Mouse (Mus musculus): ENCODE measurements around the gene Rps6kl1. TPM values are rescaled to one million over a fixed set of nuclear protein-coding genes. Genes with fewer than 3 reads are reported as not detected.

Rps6kl1 gene
- polyA plus RNA-seq, 1 experiment from 2014 or later, result 1.5 TPM

DNA sequence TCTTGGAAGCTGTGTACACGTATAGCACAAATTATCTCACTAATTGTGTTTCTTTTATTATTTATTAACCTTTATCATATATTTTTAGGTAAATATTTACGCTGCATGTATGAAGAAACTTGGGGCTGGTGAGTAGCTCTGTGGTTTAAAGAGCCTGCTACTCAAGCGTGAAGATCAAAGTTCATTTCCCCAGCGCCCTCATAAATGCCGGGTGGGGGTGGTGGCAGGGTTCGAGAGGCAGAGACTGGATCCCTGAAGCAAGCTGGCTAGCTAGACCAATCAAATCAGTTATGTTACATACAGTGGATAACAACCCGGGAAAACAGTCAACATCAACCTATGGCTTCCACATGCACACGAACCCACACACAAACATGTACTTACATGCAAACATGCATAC is 48.0 kb downstream of the Rps6kl1 start:
- H3K4me2 ChIP-seq (ENCODE audit: low read depth, low read length), result no peak overlapping the region
- no peak for ATAC-seq (ENCODE audit: low read depth)

DNA sequence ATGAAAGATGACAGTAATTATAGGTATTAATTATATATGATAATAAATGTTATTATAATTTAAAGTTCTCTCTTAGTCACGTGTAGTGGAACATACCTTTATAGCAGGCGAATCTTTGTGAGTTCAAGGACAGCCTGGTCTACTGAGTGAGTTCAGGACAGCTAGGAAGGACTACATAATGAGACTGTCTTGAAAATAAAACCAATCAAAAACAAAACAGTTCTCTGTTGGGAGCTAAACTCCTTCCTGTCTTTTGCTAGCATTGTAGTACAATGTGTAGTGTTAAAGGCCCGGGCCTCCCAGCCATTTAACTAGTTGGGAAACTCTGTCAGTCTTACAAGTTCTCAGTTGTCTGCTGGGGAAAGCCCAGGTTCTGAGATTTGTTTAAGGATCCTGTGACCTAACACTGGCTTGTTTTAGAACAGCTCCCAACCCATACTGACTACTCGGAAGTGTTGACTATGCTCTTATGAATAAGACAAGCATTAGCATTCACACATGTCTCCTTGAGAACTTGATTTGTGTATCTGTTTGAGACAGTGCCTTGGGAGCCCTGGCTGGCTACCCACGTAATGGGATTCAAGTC is 49.5 kb downstream of the Rps6kl1 start:
- no peak overlapping the region for H3K27ac ChIP-seq (replicated peaks; ENCODE audit: low read depth, low read length)
- H3K4me1 ChIP-seq (ENCODE audit: control insufficient read depth, insufficient read depth, low read length), result peaks cover 3% of the 10 kb centered on the region; the same call in 1 of the 2 replicates
- 81% methylated on average over 5 of the region's 5 CpGs for WGBS
- DNase-seq (ENCODE audit: low spot score), result no peak
- no peak overlapping the region for H3K4me2 ChIP-seq (ENCODE audit: low read depth, low read length)
- no peak for ATAC-seq (ENCODE audit: low read depth)
- no peak overlapping the region for H3K4me3 ChIP-seq (ENCODE audit: low read depth, low read length)
- no peaks in the 10 kb centered on the region for H3K36me3 ChIP-seq (ENCODE audit: control insufficient read depth, insufficient read depth, low read length)
- no peaks in the 10 kb centered on the region for H3K9me3 ChIP-seq (ENCODE audit: control insufficient read depth, low read length)
- H3K9ac ChIP-seq (ENCODE audit: low read depth, low read length), result no peak overlapping the region
- no peaks in the 10 kb centered on the region for H3K27me3 ChIP-seq (replicated peaks; ENCODE audit: control insufficient read depth, insufficient read depth, low read length)

More for the DNA sequence above, 48.0 kb downstream of the Rps6kl1 start:
- Histone ChIP-seq H3K36me3 (ENCODE audit: control insufficient read depth, insufficient read depth, low read length) (no peaks in the 10 kb centered on the region), H3K4me3 (ENCODE audit: low read depth, low read length) (no peak overlapping the region), H3K9me3 (ENCODE audit: control insufficient read depth, low read length) (no peaks in the 10 kb centered on the region), H3K27ac (replicated peaks; ENCODE audit: low read depth, low read length) (no peak overlapping the region), H3K9ac (ENCODE audit: low read depth, low read length) (no peak overlapping the region), H3K27me3 (replicated peaks; ENCODE audit: control insufficient read depth, insufficient read depth, low read length) (no peaks in the 10 kb centered on the region), H3K4me1 (ENCODE audit: control insufficient read depth, insufficient read depth, low read length) (peaks cover 3% of the 10 kb centered on the region; the same call in 1 of the 2 replicates)
- DNase-seq (ENCODE audit: low spot score), result no peak
- WGBS, result 82% methylated on average over 8 of the region's 8 CpGs

DNA sequence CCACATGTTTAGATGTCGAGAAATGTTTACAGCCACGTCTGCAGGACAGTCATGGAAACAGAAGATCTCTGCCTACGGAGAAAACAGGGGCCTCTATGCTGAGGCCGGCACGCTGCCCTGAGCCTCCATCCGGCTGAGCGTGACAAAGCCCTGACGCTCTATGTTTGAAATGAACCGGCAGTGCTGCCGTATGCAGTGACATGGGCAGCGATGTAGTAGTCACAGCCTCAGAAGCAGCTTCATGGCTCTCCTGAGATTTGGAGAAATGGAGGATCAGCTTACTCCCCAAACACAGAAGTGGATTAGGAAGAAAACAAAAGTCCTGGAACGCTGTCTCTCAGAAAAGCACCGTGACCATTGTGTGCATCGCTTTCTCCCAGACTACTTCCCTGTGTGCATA is 50.1 kb downstream of the Rps6kl1 start:
- 36% methylated on average over 14 of the region's 14 CpGs for WGBS
- Histone ChIP-seq H3K27ac (replicated peaks; ENCODE audit: low read depth, low read length) (no peak overlapping the region), H3K4me2 (ENCODE audit: low read depth, low read length) (no peak overlapping the region), H3K9me3 (ENCODE audit: control insufficient read depth, low read length) (no peaks in the 10 kb centered on the region), H3K4me1 (ENCODE audit: control insufficient read depth, insufficient read depth, low read length) (no peaks in the 10 kb centered on the region; the same call in 1 of the 2 replicates), H3K4me3 (ENCODE audit: low read depth, low read length) (no peak overlapping the region), H3K36me3 (ENCODE audit: control insufficient read depth, insufficient read depth, low read length) (no peaks in the 10 kb centered on the region), H3K27me3 (replicated peaks; ENCODE audit: control insufficient read depth, insufficient read depth, low read length) (no peaks in the 10 kb centered on the region), H3K9ac (ENCODE audit: low read depth, low read length) (0 out of 2 replicates have a peak overlapping the region, but pooled peaks have one; percentile 22)
- peak; percentile 60; the same call in 1 of the 2 replicates for ATAC-seq (ENCODE audit: low read depth)
- peak; percentile 53 for DNase-seq (ENCODE audit: low spot score)

DNA sequence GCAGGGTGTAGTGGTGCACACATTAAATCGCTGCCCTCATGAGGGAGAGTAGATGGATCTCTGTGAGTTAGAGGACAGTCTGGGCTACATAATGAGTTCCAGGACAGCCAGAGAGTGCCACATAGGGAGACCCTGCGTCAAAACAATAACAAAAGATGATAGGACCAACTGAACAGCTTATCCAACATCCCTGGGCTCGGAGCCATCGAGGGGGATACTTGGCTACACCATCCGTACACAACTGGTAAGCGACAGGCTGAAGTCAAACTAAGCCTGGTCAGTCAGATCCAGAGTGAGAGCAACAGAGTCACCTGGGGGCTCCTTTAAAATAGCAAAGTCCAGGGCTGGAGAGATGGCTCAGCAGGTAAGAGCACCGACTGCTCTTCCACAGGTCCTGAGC is 55.2 kb downstream of the Rps6kl1 start:
- 77% methylated on average over 7 of the region's 7 CpGs for WGBS
- H3K4me1 ChIP-seq (ENCODE audit: control insufficient read depth, insufficient read depth, low read length), result peaks cover 15% of the 10 kb centered on the region
- H3K4me2 ChIP-seq (ENCODE audit: low read depth, low read length), result no peak overlapping the region
- no peak for DNase-seq (ENCODE audit: low spot score)
- H3K4me3 ChIP-seq (ENCODE audit: low read depth, low read length), result no peak overlapping the region
- no peak overlapping the region for H3K9ac ChIP-seq (ENCODE audit: low read depth, low read length)
- no peaks in the 10 kb centered on the region for H3K27me3 ChIP-seq (replicated peaks; ENCODE audit: control insufficient read depth, insufficient read depth, low read length)
- H3K27ac ChIP-seq (replicated peaks; ENCODE audit: low read depth, low read length), result no peak overlapping the region
- no peaks in the 10 kb centered on the region for H3K9me3 ChIP-seq (ENCODE audit: control insufficient read depth, low read length)
- no peak for ATAC-seq (ENCODE audit: low read depth)
- H3K36me3 ChIP-seq (ENCODE audit: control insufficient read depth, insufficient read depth, low read length), result no peaks in the 10 kb centered on the region

DNA sequence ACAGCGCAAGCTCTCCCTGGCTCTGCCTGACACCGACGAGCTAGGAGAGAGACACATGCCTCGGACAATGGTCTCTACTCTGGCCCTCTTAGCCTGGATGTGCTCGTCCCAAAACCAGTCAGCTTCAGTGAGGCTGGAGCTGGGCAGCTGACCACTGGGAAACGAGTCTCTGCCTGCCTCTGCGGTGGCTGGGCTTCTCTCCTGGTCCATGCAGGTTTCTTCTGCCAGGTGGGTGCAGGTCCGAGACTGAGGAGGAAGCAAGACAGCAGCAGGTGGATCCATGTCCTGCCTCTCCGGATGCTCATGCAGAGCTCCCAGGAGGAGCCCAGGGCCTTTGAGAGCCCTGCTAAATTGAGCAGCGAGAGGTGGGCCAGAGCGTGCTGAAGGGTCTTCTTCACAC is 55.9 kb downstream of the Rps6kl1 start:
- no peaks in the 10 kb centered on the region; the same call in 1 of the 2 replicates for H3K36me3 ChIP-seq (ENCODE audit: control insufficient read depth, insufficient read depth, low read length)
- ATAC-seq (ENCODE audit: low read depth) (no peak), DNase-seq (ENCODE audit: low spot score) (no peak)
- H3K9me3 ChIP-seq (ENCODE audit: control insufficient read depth, low read length), result no peaks in the 10 kb centered on the region
- H3K27me3 ChIP-seq (replicated peaks; ENCODE audit: control insufficient read depth, insufficient read depth, low read length), result no peaks in the 10 kb centered on the region
- no peak overlapping the region for H3K4me2 ChIP-seq (ENCODE audit: low read depth, low read length)
- whole genome bisulfite sequencing, result 87% methylated on average over 11 of the region's 11 CpGs
- no peak overlapping the region for H3K9ac ChIP-seq (ENCODE audit: low read depth, low read length)
- peaks cover 15% of the 10 kb centered on the region for H3K4me1 ChIP-seq (ENCODE audit: control insufficient read depth, insufficient read depth, low read length)
- H3K27ac ChIP-seq (replicated peaks; ENCODE audit: low read depth, low read length), result 0 out of 2 replicates have a peak overlapping the region, but pooled peaks have one; percentile 10
- no peak overlapping the region for H3K4me3 ChIP-seq (ENCODE audit: low read depth, low read length)

DNA sequence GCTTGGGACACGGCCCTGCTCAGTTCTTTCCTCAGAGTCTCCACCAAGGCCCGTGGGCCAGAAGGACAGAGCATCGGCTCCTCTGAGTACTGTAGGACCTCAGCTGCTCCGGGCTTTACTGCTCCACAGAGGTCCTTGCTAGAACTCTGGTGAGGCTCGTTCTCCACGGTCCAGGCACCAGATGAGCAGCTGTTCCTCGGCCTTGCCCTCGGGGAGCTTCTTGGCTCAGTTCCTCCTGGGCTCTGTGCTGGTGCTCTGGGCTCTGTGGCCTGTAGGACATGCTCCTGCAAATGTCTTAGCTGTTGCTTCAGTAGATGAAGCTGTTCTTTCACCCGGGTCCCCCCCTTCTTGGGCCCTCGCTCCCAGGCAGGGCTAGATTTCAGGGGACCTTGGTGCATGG is 56.4 kb downstream of the Rps6kl1 start:
- Histone ChIP-seq H3K4me3 (ENCODE audit: low read depth, low read length) (no peak overlapping the region), H3K4me1 (ENCODE audit: control insufficient read depth, insufficient read depth, low read length) (peaks cover 15% of the 10 kb centered on the region), H3K4me2 (ENCODE audit: low read depth, low read length) (no peak overlapping the region), H3K27me3 (replicated peaks; ENCODE audit: control insufficient read depth, insufficient read depth, low read length) (no peaks in the 10 kb centered on the region), H3K36me3 (ENCODE audit: control insufficient read depth, insufficient read depth, low read length) (peaks cover 3% of the 10 kb centered on the region; the same call in 1 of the 2 replicates), H3K9ac (ENCODE audit: low read depth, low read length) (peak overlapping the region; percentile 14; the same call in 1 of the 2 replicates), H3K9me3 (ENCODE audit: control insufficient read depth, low read length) (no peaks in the 10 kb centered on the region), H3K27ac (replicated peaks; ENCODE audit: low read depth, low read length) (peak overlapping the region; percentile 10; the same call in 1 of the 2 replicates)
- peak; percentile 39 for DNase-seq (ENCODE audit: low spot score)
- 71% methylated on average over 10 of the region's 10 CpGs for WGBS
- ATAC-seq (ENCODE audit: low read depth), result peak; percentile 45; the same call in 1 of the 2 replicates

DNA sequence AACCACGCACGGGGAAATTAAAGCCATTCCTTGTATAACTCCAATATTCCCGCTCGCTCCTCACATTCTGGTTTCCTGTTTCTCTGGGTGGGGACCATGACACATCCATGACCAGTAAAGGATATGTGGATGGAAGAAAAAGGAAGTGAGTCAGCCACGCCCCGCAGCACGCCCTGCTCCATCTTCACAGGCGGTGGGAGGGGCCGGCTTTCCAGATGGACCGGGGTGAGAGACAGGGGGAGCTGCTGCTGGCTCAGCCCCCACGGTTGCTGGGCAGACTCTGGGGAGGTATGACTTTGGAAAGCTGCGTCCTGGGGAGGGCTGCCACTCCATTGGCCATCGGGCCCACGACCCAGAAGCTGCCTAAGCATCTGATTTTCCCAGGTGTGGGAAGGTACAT is 57.1 kb downstream of the Rps6kl1 start:
- peak; percentile 69 for ATAC-seq (ENCODE audit: low read depth)

DNA sequence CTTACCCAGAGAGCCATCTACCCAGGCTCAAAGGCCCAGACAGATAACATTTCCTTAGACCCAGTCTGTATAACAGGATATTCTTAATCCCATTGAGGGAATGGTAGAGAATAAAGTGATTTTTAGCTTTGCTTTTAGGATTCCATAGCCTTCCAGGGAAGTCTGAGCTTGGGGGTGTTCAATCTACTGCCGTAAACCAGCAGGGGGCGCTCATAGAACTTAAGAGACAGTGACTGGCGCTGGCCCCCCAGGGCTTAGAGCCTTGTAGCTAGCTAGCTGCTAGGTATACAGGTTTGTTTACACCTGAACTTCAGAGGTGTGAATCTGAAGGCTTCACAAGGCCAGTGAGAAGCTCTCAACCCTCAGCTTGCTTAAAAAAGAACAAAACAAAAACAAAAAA is 58.9 kb downstream of the Rps6kl1 start:
- no peaks in the 10 kb centered on the region for H3K9me3 ChIP-seq (ENCODE audit: control insufficient read depth, low read length)
- 6% methylated on average over 3 of the region's 3 CpGs for WGBS
- ATAC-seq (ENCODE audit: low read depth) (no peak), DNase-seq (ENCODE audit: low spot score) (peak; percentile 84)
- no peak overlapping the region for H3K4me2 ChIP-seq (ENCODE audit: low read depth, low read length)
- H3K27ac ChIP-seq (replicated peaks; ENCODE audit: low read depth, low read length), result no peak overlapping the region
- H3K4me3 ChIP-seq (ENCODE audit: low read depth, low read length), result no peak overlapping the region
- peaks cover 25% of the 10 kb centered on the region for H3K36me3 ChIP-seq (ENCODE audit: control insufficient read depth, insufficient read depth, low read length)
- H3K4me1 ChIP-seq (ENCODE audit: control insufficient read depth, insufficient read depth, low read length), result peaks cover 15% of the 10 kb centered on the region
- H3K27me3 ChIP-seq (replicated peaks; ENCODE audit: control insufficient read depth, insufficient read depth, low read length), result no peaks in the 10 kb centered on the region
- H3K9ac ChIP-seq (ENCODE audit: low read depth, low read length), result no peak overlapping the region

More for the DNA sequence above, 57.1 kb downstream of the Rps6kl1 start:
- Histone ChIP-seq H3K9ac (ENCODE audit: low read depth, low read length) (no peak overlapping the region), H3K27ac (replicated peaks; ENCODE audit: low read depth, low read length) (no peak overlapping the region; the same call in none of the 2 replicates), H3K4me3 (ENCODE audit: low read depth, low read length) (no peak overlapping the region), H3K27me3 (replicated peaks; ENCODE audit: control insufficient read depth, insufficient read depth, low read length) (no peaks in the 10 kb centered on the region), H3K4me2 (ENCODE audit: low read depth, low read length) (peak overlapping the region; percentile 26; the same call in 1 of the 2 replicates), H3K36me3 (ENCODE audit: control insufficient read depth, insufficient read depth, low read length) (peaks cover 8% of the 10 kb centered on the region), H3K9me3 (ENCODE audit: control insufficient read depth, low read length) (no peaks in the 10 kb centered on the region), H3K4me1 (ENCODE audit: control insufficient read depth, insufficient read depth, low read length) (peaks cover 15% of the 10 kb centered on the region)
- 30% methylated on average over 14 of the region's 14 CpGs for WGBS
- peak; percentile 70 for DNase-seq (ENCODE audit: low spot score)

DNA sequence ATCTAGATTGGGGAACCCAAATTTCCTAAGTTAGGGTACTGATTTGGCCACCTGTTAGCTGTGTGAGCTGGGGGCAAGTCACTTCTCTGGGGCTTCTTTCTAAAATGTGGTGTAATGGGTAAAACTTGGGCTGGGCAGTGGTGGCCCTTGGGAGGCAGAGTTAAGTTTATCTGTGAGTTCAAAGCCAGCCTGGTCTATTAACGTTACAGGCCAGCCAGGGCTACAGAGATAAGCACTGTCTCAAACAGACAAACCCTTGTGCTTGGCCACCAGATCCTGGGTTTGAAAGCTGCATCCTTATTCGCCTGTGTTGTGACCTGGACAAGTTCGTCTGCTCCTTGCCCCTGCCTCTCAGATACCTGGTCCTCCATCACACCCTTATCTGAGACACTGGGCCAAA is 59.9 kb downstream of the Rps6kl1 start:
- H3K9me3 ChIP-seq (ENCODE audit: control insufficient read depth, low read length), result no peaks in the 10 kb centered on the region
- no peak overlapping the region for H3K9ac ChIP-seq (ENCODE audit: low read depth, low read length)
- 96% methylated on average over 3 of the region's 3 CpGs for WGBS
- no peaks in the 10 kb centered on the region for H3K27me3 ChIP-seq (replicated peaks; ENCODE audit: control insufficient read depth, insufficient read depth, low read length)
- no peak overlapping the region for H3K27ac ChIP-seq (replicated peaks; ENCODE audit: low read depth, low read length)
- no peak overlapping the region for H3K4me3 ChIP-seq (ENCODE audit: low read depth, low read length)
- H3K4me2 ChIP-seq (ENCODE audit: low read depth, low read length), result no peak overlapping the region
- ATAC-seq (ENCODE audit: low read depth) (no peak), DNase-seq (ENCODE audit: low spot score) (no peak)
- H3K4me1 ChIP-seq (ENCODE audit: control insufficient read depth, insufficient read depth, low read length), result peaks cover 15% of the 10 kb centered on the region
- H3K36me3 ChIP-seq (ENCODE audit: control insufficient read depth, insufficient read depth, low read length), result peaks cover 36% of the 10 kb centered on the region

Measured in embryonic facial prominence, embryonic 14.5 days (tissue).